Mouse (Mus musculus): Measurements from ENCODE around the gene Rnf167.

DNA sequence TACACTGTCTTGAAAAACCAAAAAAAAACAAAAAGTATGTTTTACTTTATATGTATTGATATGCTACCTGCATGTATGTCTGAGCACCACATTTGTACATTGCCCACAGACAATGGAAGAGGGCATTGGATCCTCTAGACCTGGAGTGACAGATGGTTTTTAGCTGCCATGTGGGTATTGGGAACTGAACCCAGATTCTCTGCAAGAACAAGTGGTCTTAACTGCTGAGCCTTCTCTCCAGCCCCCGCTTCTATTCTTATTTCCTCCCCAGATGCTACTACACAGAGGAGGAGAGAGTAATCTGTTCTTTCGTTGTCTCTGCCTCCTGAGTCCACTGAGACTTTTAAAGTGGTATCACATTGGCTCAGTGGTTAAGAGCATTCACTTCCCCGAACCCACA, 46.5 kb downstream of the Rnf167 start:
- no peak for TF ChIP-seq CTCF (IDR thresholded peaks at IDR 0.05)
- no peak for TF ChIP-seq EP300 (IDR thresholded peaks at IDR 0.05)

Measured in lung, postnatal 0 days (tissue).